In genomic region chr12:112154476-112154875, GRCm38 (mm10) we compare ENCODE assay signal across 9 mouse cellular contexts. TPM values are rescaled to one million over a fixed set of nuclear protein-coding genes. Genes with fewer than 3 reads are reported as not detected.
DNase-seq lines count a peak whose midpoint lies in the region; ATAC-seq lines count a peak whose summit lies in the region.
"Had no signal": no experiment of that assay in that cellular context is flagged by ENCODE, and none has a peak within 500 bp of the region (broad histone marks: within the 10 kb centered on the region; RNA-seq: fewer than 3 reads in every experiment).

No protein-coding gene starts in this region.

- 59% methylated on average over 5 of the region's 5 CpGs for WGBS in intestine, embryonic 16.5 days
- WGBS in intestine, embryonic 15.5 days: 55% methylated on average over 5 of the region's 5 CpGs
- 46% methylated on average over 5 of the region's 5 CpGs for WGBS in embryonic facial prominence, embryonic 10.5 days

- ATAC-seq in intestine, embryonic 16.5 days: no peak
- ATAC-seq in intestine, embryonic 15.5 days: no peak

- H3K4me1 ChIP-seq in intestine, embryonic 16.5 days (ENCODE audit: control insufficient read depth, insufficient read depth, low read length): peaks cover 21% of the 10 kb centered on the region
- H3K4me1 ChIP-seq in intestine, embryonic 15.5 days (replicated peaks): peaks cover 25% of the 10 kb centered on the region; the same call in 1 of the 2 replicates
- H3K4me1 ChIP-seq in embryonic facial prominence, embryonic 10.5 days: peaks cover 96% of the 10 kb centered on the region

- H3K27me3 ChIP-seq in intestine, embryonic 16.5 days (replicated peaks; ENCODE audit: control insufficient read depth, insufficient read depth, low read length): no peaks in the 10 kb centered on the region
- H3K27me3 ChIP-seq in intestine, embryonic 15.5 days (replicated peaks): no peaks in the 10 kb centered on the region
- no peaks in the 10 kb centered on the region for H3K27me3 ChIP-seq in embryonic facial prominence, embryonic 10.5 days (replicated peaks; ENCODE audit: low read depth, poor library complexity, severe bottlenecking)

- H3K4me2 ChIP-seq in intestine, embryonic 16.5 days (ENCODE audit: low read depth, low read length): no peak overlapping the region
- H3K4me2 ChIP-seq in intestine, embryonic 15.5 days (replicated peaks): no peak overlapping the region

- peak overlapping the region; percentile 65; the same call in 1 of the 2 replicates for H3K27ac ChIP-seq in intestine, embryonic 16.5 days (ENCODE audit: low read length)
- no peak overlapping the region for H3K27ac ChIP-seq in intestine, embryonic 15.5 days
- peak overlapping the region; percentile 84 for H3K27ac ChIP-seq in embryonic facial prominence, embryonic 10.5 days (replicated peaks)

- no peak overlapping the region for H3K4me3 ChIP-seq in intestine, embryonic 16.5 days (ENCODE audit: low read length)
- H3K4me3 ChIP-seq in intestine, embryonic 15.5 days (replicated peaks): no peak overlapping the region
- H3K4me3 ChIP-seq in embryonic facial prominence, embryonic 10.5 days: no peak overlapping the region

- no peaks in the 10 kb centered on the region for H3K9me3 ChIP-seq in intestine, embryonic 16.5 days (ENCODE audit: control insufficient read depth, low read length)
- no peaks in the 10 kb centered on the region for H3K9me3 ChIP-seq in intestine, embryonic 15.5 days
- H3K9me3 ChIP-seq in embryonic facial prominence, embryonic 10.5 days: no peaks in the 10 kb centered on the region

- H3K36me3 ChIP-seq in intestine, embryonic 16.5 days (ENCODE audit: control insufficient read depth, insufficient read depth, low read length): no peaks in the 10 kb centered on the region
- no peaks in the 10 kb centered on the region for H3K36me3 ChIP-seq in intestine, embryonic 15.5 days
- peaks cover 45% of the 10 kb centered on the region for H3K36me3 ChIP-seq in embryonic facial prominence, embryonic 10.5 days (replicated peaks)

- H3K9ac ChIP-seq in intestine, embryonic 16.5 days (ENCODE audit: low read depth, low read length): no peak overlapping the region
- H3K9ac ChIP-seq in intestine, embryonic 15.5 days: no peak overlapping the region

- DNase-seq in adrenal gland, postnatal 14 days: peak; percentile 75
- DNase-seq in adrenal gland, postnatal 25 days: no peak
- no peak for DNase-seq in embryonic facial prominence, embryonic 10.5 days (ENCODE audit: low spot score)
- peak; percentile 65 for DNase-seq in kidney, postnatal 10 days
- DNase-seq in layer of hippocampus, adult 8-10 months (ENCODE audit: low spot score in 2 of 2): no peak
- no peak for DNase-seq in cerebellum, adult 11 months
- DNase-seq: retina, postnatal 1 day had no signal

RNA-seq across cellular contexts. Expression of gene Kif26a, which starts 8.5 kb away (rescaled TPM):
- total RNA-seq in adrenal gland, postnatal 14 days (2021): 12.8 and 15.4 TPM in 2 replicates
- total RNA-seq in adrenal gland, postnatal 25 days (2021): 7.4 and 13.7 TPM in 2 replicates
- 1.9 and 2.4 TPM in 2 replicates for polyA plus RNA-seq in intestine, embryonic 16.5 days (2015; fragmentation: Nextera tagmentation; extraction: Ambion mirVana)
- polyA plus RNA-seq in intestine, embryonic 15.5 days (2015; fragmentation: Nextera tagmentation; extraction: Ambion mirVana): 2.9 and 3.0 TPM in 2 replicates
- 3.3 and 3.4 TPM in 2 replicates for polyA plus RNA-seq in embryonic facial prominence, embryonic 10.5 days (2016; fragmentation: Nextera tagmentation; extraction: Ambion mirVana)
- total RNA-seq in layer of hippocampus, adult 8-10 months (2022): 1 to 10 TPM; 4.4 to 5.6 (median 5.1) TPM

RNA-seq across cellular contexts. Expression of gene Aspg, which starts 48.0 kb away (rescaled TPM):
- 40.1 and 40.8 TPM in 2 replicates for total RNA-seq in adrenal gland, postnatal 14 days (2021)
- total RNA-seq in adrenal gland, postnatal 25 days (2021): 35.6 and 47.0 TPM in 2 replicates
- polyA plus RNA-seq in intestine, embryonic 16.5 days (2015; fragmentation: Nextera tagmentation; extraction: Ambion mirVana): 38.4 and 40.4 TPM in 2 replicates
- 26.8 and 31.8 TPM in 2 replicates for polyA plus RNA-seq in intestine, embryonic 15.5 days (2015; fragmentation: Nextera tagmentation; extraction: Ambion mirVana)
- polyA plus RNA-seq in embryonic facial prominence, embryonic 10.5 days (2016; fragmentation: Nextera tagmentation; extraction: Ambion mirVana): 2.7 TPM in 2 replicates
- 10 to 100 TPM in 2 of 4 experiments, 1 to 10 TPM in 2; 2.4 to 18.5 (median 8.9) TPM for total RNA-seq in layer of hippocampus, adult 8-10 months (2022)

Comparison
In these comparisons a context has a peak if more than half of its experiments do, and no peak if none do; other contexts are left out.
1. DNase-seq: peak in adrenal gland, postnatal 14 days (single experiment) and kidney, postnatal 10 days (single experiment); none in adrenal gland, postnatal 25 days (single experiment), embryonic facial prominence, embryonic 10.5 days (single experiment), layer of hippocampus, adult 8-10 months (0 of 2) and cerebellum, adult 11 months (single experiment).